Mouse (Mus musculus) liver, embryonic 15.5 days (tissue): ENCODE data around the gene Bdnf. TPM values are rescaled to one million over a fixed set of nuclear protein-coding genes. Genes with fewer than 3 reads are reported as not detected.

Experiments
- ATAC-seq: fragments of 200-750 bp; cut with Nextera tagmentation; 2 replicates; pipeline ENCODE4 v1.8.0; 2017; ENCODE audit warnings: moderate number of reproducible peaks, mild to moderate bottlenecking, moderate library complexity; ENCODE audit not compliant: insufficient read depth
- H3K27ac ChIP-seq: fragments of 300-500 bp; sonication (generic); replicated peaks from 2 replicates; pipeline ENCODE4 v1.5.1; 2015; ENCODE audit warnings: mild to moderate bottlenecking, inconsistent platforms
- H3K27me3 ChIP-seq: fragments of 300-500 bp; sonication (generic); 2 replicates; pipeline ENCODE4 v1.6.1; 2015; ENCODE audit warnings: mild to moderate bottlenecking, inconsistent platforms
- H3K36me3 ChIP-seq: fragments of 300-500 bp; sonication (generic); replicated peaks from 2 replicates; pipeline ENCODE4 v1.6.1; 2015; ENCODE audit warnings: moderate library complexity, mild to moderate bottlenecking, inconsistent platforms
- H3K4me1 ChIP-seq: fragments of 300-500 bp; sonication (generic); replicated peaks from 2 replicates; pipeline ENCODE4 v1.6.1; 2015; ENCODE audit warnings: inconsistent platforms
- H3K4me2 ChIP-seq: fragments of 300-500 bp; sonication (generic); 2 replicates; pipeline ENCODE4 v1.6.1; 2015; ENCODE audit warnings: moderate library complexity, mild to moderate bottlenecking, inconsistent platforms
- H3K4me3 ChIP-seq: fragments of 300-500 bp; sonication (generic); replicated peaks from 2 replicates; pipeline ENCODE4 v1.5.1; 2015; ENCODE audit warnings: mild to moderate bottlenecking, inconsistent platforms
- H3K9ac ChIP-seq: fragments of 300-500 bp; sonication (generic); 2 replicates; pipeline ENCODE4 v1.6.1; 2015; ENCODE audit warnings: moderate library complexity, mild to moderate bottlenecking, inconsistent platforms
- H3K9me3 ChIP-seq: fragments of 300-500 bp; sonication (generic); replicated peaks from 2 replicates; pipeline ENCODE4 v1.6.1; 2016; ENCODE audit warnings: inconsistent platforms
- WGBS: fragments of 180-500 bp; shearing (Covaris S2); methylation state at CpG from one replicate; pipeline ENCODE4 v1.1.7; 2015; ENCODE audit warnings: mixed read lengths; ENCODE audit not compliant: insufficient replicate concordance; 5-methylcytosine and 5-hydroxymethylcytosine counted together
- polyA plus RNA-seq: library from polyadenylated mRNA; unstranded; fragments of >200 nt; fragmentation: Nextera tagmentation; extraction: Ambion mirVana; gene quantifications from 2 replicates; pipeline ENCODE4 v1.2.1, GENCODE M21; 2015

The Bdnf gene
- polyA plus RNA-seq, 1 experiment from 2014 or later = 0.09 TPM

DNA sequence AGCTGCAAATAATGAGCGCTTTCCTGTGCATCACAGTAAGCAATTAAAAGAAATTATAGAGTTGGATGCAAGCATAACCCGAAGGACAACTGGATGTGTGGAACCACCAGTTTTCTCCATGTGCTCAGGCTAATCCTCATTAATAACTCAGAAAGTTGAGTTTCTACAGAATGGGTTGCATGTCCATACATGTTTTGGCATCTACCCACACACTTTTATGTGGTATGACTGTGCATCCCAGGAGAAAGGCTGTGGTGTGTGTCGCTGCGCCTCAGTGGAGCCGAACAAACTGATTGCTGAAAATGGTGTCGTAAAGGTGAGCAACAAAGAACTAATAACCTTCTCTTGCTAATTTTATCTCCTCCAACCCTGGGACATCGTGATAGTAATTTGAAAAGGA is 34.8 kb downstream of the Bdnf start:
- H3K4me3 ChIP-seq = no peak overlapping the region
- H3K4me2 ChIP-seq = no peak overlapping the region
- 64% methylated on average over 7 of the region's 7 CpGs for whole genome bisulfite sequencing
- H3K9ac ChIP-seq = no peak overlapping the region
- no peak overlapping the region for H3K27ac ChIP-seq
- ATAC-seq = no peak
- no peaks in the 10 kb centered on the region for H3K4me1 ChIP-seq
- H3K27me3 ChIP-seq = no peaks in the 10 kb centered on the region
- H3K36me3 ChIP-seq = no peaks in the 10 kb centered on the region
- H3K9me3 ChIP-seq = no peaks in the 10 kb centered on the region

DNA sequence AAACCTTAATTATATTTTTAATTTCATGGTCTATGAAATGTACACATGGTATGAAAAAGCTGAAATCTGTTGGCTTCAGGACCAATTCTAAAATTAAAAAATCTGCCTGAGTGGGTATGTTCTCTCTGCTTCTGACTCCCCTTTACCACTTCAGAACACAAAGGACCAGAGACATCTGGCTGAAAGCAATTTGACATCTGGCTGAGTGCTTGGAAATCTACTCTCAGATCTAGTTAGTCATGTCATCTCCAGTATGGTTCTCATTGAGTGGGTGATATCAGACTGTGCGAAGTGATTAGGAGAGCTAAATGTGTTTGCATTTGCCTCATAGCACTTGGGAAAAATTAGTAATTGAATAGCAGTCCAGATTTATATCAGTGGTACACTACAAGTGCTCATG is 36.5 kb downstream of the Bdnf start:
- Histone ChIP-seq H3K27ac (no peak overlapping the region), H3K4me2 (no peak overlapping the region), H3K4me1 (no peaks in the 10 kb centered on the region), H3K9me3 (no peaks in the 10 kb centered on the region), H3K9ac (no peak overlapping the region), H3K4me3 (no peak overlapping the region), H3K36me3 (no peaks in the 10 kb centered on the region), H3K27me3 (no peaks in the 10 kb centered on the region)
- WGBS = 56% methylated on average over 1 of the region's 1 CpGs
- ATAC-seq = no peak

DNA sequence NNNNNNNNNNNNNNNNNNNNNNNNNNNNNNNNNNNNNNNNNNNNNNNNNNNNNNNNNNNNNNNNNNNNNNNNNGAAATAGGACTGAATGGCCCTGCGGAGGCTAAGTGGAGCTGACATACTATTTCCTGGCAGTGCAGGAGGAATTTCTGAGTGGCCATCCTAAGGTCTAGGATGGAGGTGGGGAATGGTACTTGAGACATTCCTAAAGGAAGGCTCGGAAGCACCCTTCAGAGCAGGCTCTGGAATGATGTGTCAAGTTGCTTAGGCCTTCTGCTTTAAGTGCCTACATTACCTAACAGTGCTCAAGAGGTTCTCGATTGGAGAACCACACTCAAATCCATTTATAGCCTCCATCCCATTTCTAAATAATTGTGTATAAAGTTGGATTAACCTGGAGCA is 50.8 kb downstream of the Bdnf start:
- ATAC-seq = no peak

DNA sequence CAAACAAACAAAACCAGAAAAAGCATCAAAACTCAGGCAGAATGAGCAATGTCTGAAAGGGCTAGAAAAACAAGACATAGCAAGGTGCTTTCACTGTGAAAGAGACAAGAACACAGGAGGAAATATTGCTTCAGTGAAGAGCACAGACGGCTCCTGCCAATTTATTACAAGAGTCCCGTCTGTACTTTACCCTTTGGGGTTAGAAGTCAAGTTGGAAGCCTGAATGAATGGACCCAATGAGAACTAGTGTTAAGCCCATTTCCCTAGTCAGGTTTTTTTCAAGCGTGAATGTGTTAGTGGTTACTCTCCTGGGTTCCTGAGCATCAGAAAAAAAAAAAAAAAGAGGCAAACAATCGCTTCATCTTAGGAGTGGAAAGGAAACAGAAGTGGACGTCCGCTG is 51.3 kb downstream of the Bdnf start:
- Histone ChIP-seq H3K36me3 (no peaks in the 10 kb centered on the region), H3K27me3 (no peaks in the 10 kb centered on the region), H3K4me2 (no peak overlapping the region), H3K4me1 (no peaks in the 10 kb centered on the region), H3K27ac (no peak overlapping the region), H3K4me3 (no peak overlapping the region), H3K9me3 (no peaks in the 10 kb centered on the region), H3K9ac (no peak overlapping the region)
- WGBS = 23% methylated on average over 6 of the region's 6 CpGs
- no peak for ATAC-seq

More for the DNA sequence above, 50.8 kb downstream of the Bdnf start:
- H3K9ac ChIP-seq = no peak overlapping the region
- H3K4me1 ChIP-seq = no peaks in the 10 kb centered on the region
- H3K4me3 ChIP-seq = no peak overlapping the region
- no peaks in the 10 kb centered on the region for H3K27me3 ChIP-seq
- no peaks in the 10 kb centered on the region for H3K36me3 ChIP-seq
- H3K4me2 ChIP-seq = no peak overlapping the region
- WGBS = 52% methylated on average over 3 of the region's 3 CpGs
- no peak overlapping the region for H3K27ac ChIP-seq
- H3K9me3 ChIP-seq = no peaks in the 10 kb centered on the region

- WGBS = 51% methylated on average over 1 of the region's 1 CpGs
- Histone ChIP-seq H3K4me1 (no peaks in the 10 kb centered on the region), H3K9me3 (no peaks in the 10 kb centered on the region), H3K4me2 (no peak overlapping the region), H3K27me3 (no peaks in the 10 kb centered on the region), H3K36me3 (no peaks in the 10 kb centered on the region), H3K9ac (no peak overlapping the region), H3K4me3 (no peak overlapping the region), H3K27ac (no peak overlapping the region)
- no peak for ATAC-seq
Measured at GRCm38 (mm10) chr2:109729221-109729620, 54.7 kb downstream of the Bdnf start.

DNA sequence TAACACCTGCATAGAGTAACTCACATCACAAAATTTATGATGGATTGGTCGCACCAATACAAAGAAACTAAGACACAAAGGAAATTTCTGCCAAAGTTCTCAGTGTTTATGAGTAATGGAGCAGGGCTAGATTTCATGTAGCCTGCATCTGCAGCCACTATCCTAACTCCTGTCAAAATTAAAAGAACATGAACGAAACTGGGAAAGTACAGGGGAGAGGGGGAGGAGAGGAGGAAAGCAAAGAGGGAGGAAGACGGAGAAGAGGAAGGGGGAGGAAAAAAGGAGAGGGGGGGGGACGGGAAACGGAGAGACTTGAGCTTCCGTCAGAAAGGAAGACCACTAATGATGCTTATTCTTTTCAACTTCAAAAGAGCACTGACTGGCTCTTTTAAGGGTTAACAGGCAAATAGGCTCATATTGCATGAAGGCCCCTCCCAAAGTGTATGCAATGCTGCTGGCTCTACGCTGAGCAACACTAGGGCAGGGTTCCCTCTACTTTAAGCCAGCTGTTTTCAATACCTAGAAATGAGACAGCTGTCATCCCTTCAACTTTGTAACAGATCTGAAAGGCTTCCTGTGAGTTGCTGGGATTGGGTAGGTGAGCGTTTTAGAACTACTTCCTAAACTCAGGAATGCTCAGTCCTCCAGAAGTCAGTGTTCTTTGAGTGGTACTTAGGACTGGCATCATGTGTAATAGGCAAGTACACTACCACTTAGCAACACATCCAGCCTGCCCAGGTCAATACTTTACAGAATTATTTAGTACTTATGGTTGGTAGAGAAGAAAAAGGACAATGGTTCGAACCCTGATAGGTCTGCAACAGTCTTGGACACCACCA is 58.9 kb downstream of the Bdnf start:
- no peak overlapping the region for H3K4me2 ChIP-seq
- no peak for ATAC-seq
- no peak overlapping the region for H3K27ac ChIP-seq
- no peaks in the 10 kb centered on the region for H3K36me3 ChIP-seq
- H3K9ac ChIP-seq = no peak overlapping the region
- no peaks in the 10 kb centered on the region for H3K9me3 ChIP-seq
- H3K27me3 ChIP-seq = no peaks in the 10 kb centered on the region
- 38% methylated on average over 9 of the region's 9 CpGs for WGBS
- no peaks in the 10 kb centered on the region for H3K4me1 ChIP-seq
- H3K4me3 ChIP-seq = no peak overlapping the region

DNA sequence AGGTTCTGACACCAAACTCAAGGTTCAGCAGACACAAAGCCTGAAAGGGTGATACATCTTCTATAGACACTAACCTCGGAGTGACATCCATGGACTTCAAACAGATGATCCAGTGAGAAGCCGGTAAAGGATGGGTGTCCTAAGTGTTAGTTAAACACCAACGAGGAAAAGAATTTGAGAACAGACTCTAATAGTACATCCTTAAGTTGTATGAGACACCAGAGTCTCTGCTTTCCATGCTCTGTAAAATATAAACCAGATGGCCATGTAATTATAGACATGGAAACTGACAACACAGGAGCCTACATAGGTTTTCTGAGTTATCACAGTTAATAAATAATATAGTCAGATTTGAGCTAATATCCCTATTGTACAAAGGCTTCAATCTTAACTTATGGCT is 59.7 kb downstream of the Bdnf start:
- no peak overlapping the region for H3K4me2 ChIP-seq
- H3K9ac ChIP-seq = no peak overlapping the region
- no peak overlapping the region for H3K27ac ChIP-seq
- no peak overlapping the region for H3K4me3 ChIP-seq
- H3K9me3 ChIP-seq = no peaks in the 10 kb centered on the region
- no peaks in the 10 kb centered on the region for H3K36me3 ChIP-seq
- ATAC-seq = no peak
- no peaks in the 10 kb centered on the region for H3K4me1 ChIP-seq
- no peaks in the 10 kb centered on the region for H3K27me3 ChIP-seq
- 57% methylated on average over 3 of the region's 3 CpGs for WGBS

- Histone ChIP-seq H3K4me2 (no peak overlapping the region), H3K27ac (no peak overlapping the region), H3K9me3 (no peaks in the 10 kb centered on the region), H3K36me3 (no peaks in the 10 kb centered on the region), H3K4me3 (no peak overlapping the region), H3K9ac (no peak overlapping the region), H3K4me1 (no peaks in the 10 kb centered on the region), H3K27me3 (no peaks in the 10 kb centered on the region)
- 61% methylated on average over 6 of the region's 6 CpGs for WGBS
- no peak for ATAC-seq
Measured at GRCm38 (mm10) chr2:109734666-109735065, 60.2 kb downstream of the Bdnf start.

DNA sequence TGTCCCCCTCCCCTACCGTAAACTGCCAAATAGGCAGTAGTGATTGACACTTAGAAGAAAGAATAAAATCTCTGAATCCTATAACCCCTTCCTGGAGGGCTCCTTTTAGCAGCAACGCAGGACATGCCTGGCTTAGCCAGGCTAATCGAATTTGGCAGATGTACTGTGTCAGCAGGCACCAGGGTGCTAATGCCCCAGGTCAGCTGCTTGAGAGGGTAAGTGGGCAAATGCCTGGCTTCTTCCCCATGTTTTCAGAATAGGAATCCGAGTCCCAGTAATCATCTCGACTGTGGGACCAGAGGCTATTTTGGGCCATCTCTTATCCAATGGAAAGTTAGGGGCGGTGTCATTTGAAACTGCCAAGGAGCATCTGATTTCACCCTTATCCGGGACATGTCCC is 60.8 kb downstream of the Bdnf start:
- 52% methylated on average over 7 of the region's 7 CpGs for WGBS
- H3K4me2 ChIP-seq = no peak overlapping the region
- no peak overlapping the region for H3K4me3 ChIP-seq
- H3K4me1 ChIP-seq = no peaks in the 10 kb centered on the region
- H3K27ac ChIP-seq = no peak overlapping the region
- no peak for ATAC-seq
- no peaks in the 10 kb centered on the region for H3K27me3 ChIP-seq
- no peaks in the 10 kb centered on the region for H3K36me3 ChIP-seq
- H3K9me3 ChIP-seq = no peaks in the 10 kb centered on the region
- H3K9ac ChIP-seq = no peak overlapping the region

GRCm38 (mm10) chr2:109736306-109736705 is 61.8 kb downstream of the Bdnf start:
- no peaks in the 10 kb centered on the region for H3K9me3 ChIP-seq
- no peak overlapping the region for H3K9ac ChIP-seq
- no peak overlapping the region for H3K4me3 ChIP-seq
- H3K27ac ChIP-seq = no peak overlapping the region
- H3K27me3 ChIP-seq = no peaks in the 10 kb centered on the region
- no peaks in the 10 kb centered on the region for H3K4me1 ChIP-seq
- no peak for ATAC-seq
- no peak overlapping the region for H3K4me2 ChIP-seq
- H3K36me3 ChIP-seq = no peaks in the 10 kb centered on the region
- 41% methylated on average over 2 of the region's 2 CpGs for WGBS

GRCm38 (mm10) chr2:109738331-109738730 is 63.8 kb downstream of the Bdnf start:
- Histone ChIP-seq H3K9ac (no peak overlapping the region), H3K27me3 (no peaks in the 10 kb centered on the region), H3K4me1 (no peaks in the 10 kb centered on the region), H3K4me3 (no peak overlapping the region), H3K27ac (no peak overlapping the region), H3K4me2 (no peak overlapping the region), H3K36me3 (no peaks in the 10 kb centered on the region), H3K9me3 (no peaks in the 10 kb centered on the region)
- no peak for ATAC-seq
- WGBS = 58% methylated on average over 2 of the region's 2 CpGs
